Mouse (Mus musculus): ENCODE results near the gene Dhx32. TPM values are rescaled to one million over a fixed set of nuclear protein-coding genes. Genes with fewer than 3 reads are reported as not detected.
A peak's percentile ranks its signal among the peaks of the same experiment; 100 is the strongest.

Dhx32 gene
- polyA plus RNA-seq (2015; fragmentation: Nextera tagmentation; extraction: Ambion mirVana), result 27.9 and 29.4 TPM in 2 replicates

DNA sequence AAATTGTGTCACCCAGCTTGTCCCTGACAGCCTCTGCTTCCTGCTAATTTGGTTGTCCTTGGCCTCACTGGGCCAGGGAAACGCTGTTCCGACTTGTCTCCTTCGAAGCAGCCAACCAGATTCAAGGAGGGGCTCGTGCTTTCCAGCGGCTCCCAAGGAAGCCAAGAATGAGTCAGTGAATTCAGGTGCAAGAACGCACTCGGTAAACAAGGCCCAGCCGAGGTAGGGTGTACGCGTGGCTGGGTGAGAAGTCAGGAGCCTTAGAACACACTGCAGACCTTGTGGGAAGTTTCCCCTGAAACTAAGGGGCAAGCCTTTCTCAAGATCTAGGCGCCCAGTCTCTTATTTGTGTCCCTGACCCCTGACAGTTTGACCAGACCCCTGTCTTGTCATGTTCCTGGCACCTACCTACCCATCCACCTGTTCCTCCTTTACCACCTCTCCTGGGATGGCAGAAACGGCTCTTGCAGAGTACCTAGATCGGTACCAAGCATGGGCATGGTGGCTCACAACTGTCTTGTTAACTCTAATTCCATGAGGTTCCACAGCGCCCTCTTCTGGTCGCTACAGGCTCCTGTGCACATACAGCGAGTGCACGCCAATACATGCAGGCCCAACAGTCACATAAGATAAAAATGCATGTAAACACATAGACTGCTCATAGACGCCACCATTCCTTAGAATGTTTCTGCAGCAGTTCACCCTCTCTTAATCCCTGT lies at the start of gene Dhx32:
Gene Dhx32 (minus strand): TSS at position 10 of the 719 bp plus-strand sequence.
- peak within 1 kb of the TSS; percentile 57 for H3K4me2 ChIP-seq
- 0 out of 2 replicates have a peak, but pooled peaks cover 3% of the 10 kb centered on the region for H3K4me1 ChIP-seq
- H3K9me3 ChIP-seq, result no peaks in the 10 kb centered on the region
- WGBS, result 23% methylated on average over 18 of the region's 18 CpGs
- H3K27ac ChIP-seq (replicated peaks), result no peak within 1 kb of the TSS
- peak within 1 kb of the TSS; percentile 22 for H3K4me3 ChIP-seq
- ATAC-seq (ENCODE audit: extremely low read depth, insufficient number of reproducible peaks, low FRiP score, low TSS enrichment), result peak; percentile 73
- peak within 1 kb of the TSS; percentile 37; the same call in 1 of the 2 replicates for H3K9ac ChIP-seq
- H3K27me3 ChIP-seq (replicated peaks), result no peaks in the 10 kb centered on the region
- H3K36me3 ChIP-seq, result no peaks in the 10 kb centered on the region

GRCm38 (mm10) chr7:133829579-133829978 lies 47.1 kb upstream of the Dhx32 start:
- WGBS, result 53% methylated on average over 7 of the region's 7 CpGs
- no peaks in the 10 kb centered on the region for H3K9me3 ChIP-seq
- ATAC-seq (ENCODE audit: extremely low read depth, insufficient number of reproducible peaks, low FRiP score, low TSS enrichment), result no peak

GRCm38 (mm10) chr7:133828514-133828913 lies 46.0 kb upstream of the Dhx32 start:
- Histone ChIP-seq H3K27ac (replicated peaks) (0 out of 2 replicates have a peak overlapping the region, but pooled peaks have one; percentile 46), H3K9ac (0 out of 2 replicates have a peak overlapping the region, but pooled peaks have one; percentile 16), H3K27me3 (replicated peaks) (no peaks in the 10 kb centered on the region), H3K4me3 (no peak overlapping the region), H3K4me1 (peaks cover 11% of the 10 kb centered on the region), H3K9me3 (peaks cover 3% of the 10 kb centered on the region; the same call in 1 of the 2 replicates), H3K36me3 (peaks cover 2% of the 10 kb centered on the region; the same call in 1 of the 2 replicates), H3K4me2 (no peak overlapping the region)
- 16% methylated on average over 4 of the region's 4 CpGs for WGBS
- ATAC-seq (ENCODE audit: extremely low read depth, insufficient number of reproducible peaks, low FRiP score, low TSS enrichment), result no peak

More at GRCm38 (mm10) chr7:133829579-133829978, 47.1 kb upstream of the Dhx32 start:
- Histone ChIP-seq H3K27ac (replicated peaks) (no peak overlapping the region), H3K4me1 (peaks cover 11% of the 10 kb centered on the region), H3K36me3 (no peaks in the 10 kb centered on the region), H3K4me2 (no peak overlapping the region), H3K9ac (no peak overlapping the region), H3K27me3 (replicated peaks) (no peaks in the 10 kb centered on the region), H3K4me3 (no peak overlapping the region)

DNA sequence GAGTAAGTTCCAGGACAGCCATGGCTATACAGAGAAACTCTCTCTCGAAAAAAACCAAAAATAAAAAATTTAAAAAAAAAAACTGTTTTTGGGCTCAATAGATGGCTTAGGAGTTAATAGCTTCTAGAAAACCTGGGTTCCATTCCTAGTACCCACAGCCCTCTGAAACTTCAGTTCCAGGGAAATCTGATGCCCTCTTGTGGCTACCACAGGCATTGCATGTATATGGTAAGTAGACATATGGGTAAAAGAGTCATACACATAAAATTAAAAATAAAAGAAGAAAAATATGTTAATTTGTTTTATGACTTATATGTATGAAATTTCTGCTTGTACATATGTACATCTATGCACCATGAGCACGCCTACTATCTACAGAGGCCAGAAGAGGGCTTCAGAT lies 42.1 kb upstream of the Dhx32 start:
- Histone ChIP-seq H3K9ac (no peak overlapping the region), H3K4me2 (no peak overlapping the region), H3K9me3 (peaks cover 3% of the 10 kb centered on the region; the same call in 1 of the 2 replicates), H3K27ac (replicated peaks) (no peak overlapping the region), H3K4me1 (peaks cover 10% of the 10 kb centered on the region), H3K36me3 (peaks cover 2% of the 10 kb centered on the region; the same call in 1 of the 2 replicates), H3K4me3 (no peak overlapping the region), H3K27me3 (replicated peaks) (no peaks in the 10 kb centered on the region)
- WGBS, result 91% methylated on average over 2 of the region's 2 CpGs
- ATAC-seq (ENCODE audit: extremely low read depth, insufficient number of reproducible peaks, low FRiP score, low TSS enrichment), result no peak

DNA sequence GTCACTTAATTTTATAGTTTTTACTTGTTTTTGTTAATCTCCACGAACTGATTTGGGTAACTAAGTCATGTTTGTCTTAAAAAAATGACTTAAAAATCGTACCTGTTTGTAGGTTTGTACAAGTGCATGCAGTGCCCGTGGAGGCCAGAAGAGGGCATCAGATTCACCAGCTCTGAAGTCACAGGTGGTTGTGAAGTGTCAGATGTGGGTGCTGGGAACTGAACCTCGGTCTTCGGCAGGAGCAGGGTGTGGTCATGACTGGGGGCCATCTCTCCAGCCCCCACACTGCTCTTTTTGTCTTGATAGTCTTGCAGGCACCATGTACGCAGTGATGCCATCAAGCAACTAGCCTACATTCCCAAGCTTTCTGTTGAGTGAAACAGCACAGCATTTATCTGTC lies 41.2 kb upstream of the Dhx32 start:
- Histone ChIP-seq H3K27ac (replicated peaks) (no peak overlapping the region), H3K27me3 (replicated peaks) (no peaks in the 10 kb centered on the region), H3K9me3 (peaks cover 3% of the 10 kb centered on the region; the same call in 1 of the 2 replicates), H3K4me1 (peaks cover 8% of the 10 kb centered on the region), H3K4me2 (no peak overlapping the region), H3K9ac (no peak overlapping the region), H3K4me3 (no peak overlapping the region), H3K36me3 (peaks cover 2% of the 10 kb centered on the region; the same call in 1 of the 2 replicates)
- 80% methylated on average over 6 of the region's 6 CpGs for WGBS
- no peak for ATAC-seq (ENCODE audit: extremely low read depth, insufficient number of reproducible peaks, low FRiP score, low TSS enrichment)

- Histone ChIP-seq H3K36me3 (no peaks in the 10 kb centered on the region), H3K9me3 (no peaks in the 10 kb centered on the region), H3K4me3 (no peak overlapping the region), H3K27ac (replicated peaks) (no peak overlapping the region), H3K27me3 (replicated peaks) (no peaks in the 10 kb centered on the region), H3K4me1 (no peaks in the 10 kb centered on the region), H3K4me2 (no peak overlapping the region), H3K9ac (no peak overlapping the region)
- WGBS, result 79% methylated on average over 4 of the region's 4 CpGs
- ATAC-seq (ENCODE audit: extremely low read depth, insufficient number of reproducible peaks, low FRiP score, low TSS enrichment), result no peak
Observed at GRCm38 (mm10) chr7:133813331-133813730, 30.8 kb upstream of the Dhx32 start.

DNA sequence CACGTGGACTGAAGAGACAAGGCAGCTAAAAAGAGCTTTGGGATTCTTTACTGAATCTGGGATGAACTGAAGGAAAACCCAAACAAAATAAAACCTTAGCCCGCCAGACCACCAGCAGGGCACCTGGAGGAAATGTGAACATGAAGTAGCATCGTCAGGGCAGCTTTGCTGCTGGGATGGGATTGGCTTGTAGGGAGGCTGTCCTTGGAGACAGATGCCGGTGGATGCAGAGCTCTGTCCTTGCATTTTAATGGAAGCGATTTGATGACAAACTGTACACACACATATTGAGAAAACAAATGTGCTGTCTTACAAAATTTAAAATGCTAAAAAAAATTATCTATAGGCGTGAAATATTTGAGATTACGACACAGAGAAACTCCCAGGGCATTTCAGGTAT lies 30.4 kb upstream of the Dhx32 start:
- H3K4me3 ChIP-seq, result no peak overlapping the region
- no peaks in the 10 kb centered on the region for H3K9me3 ChIP-seq
- no peaks in the 10 kb centered on the region for H3K36me3 ChIP-seq
- ATAC-seq (ENCODE audit: extremely low read depth, insufficient number of reproducible peaks, low FRiP score, low TSS enrichment), result no peak
- no peaks in the 10 kb centered on the region for H3K27me3 ChIP-seq (replicated peaks)
- H3K27ac ChIP-seq (replicated peaks), result no peak overlapping the region
- H3K4me2 ChIP-seq, result no peak overlapping the region
- no peak overlapping the region for H3K9ac ChIP-seq
- WGBS, result 71% methylated on average over 7 of the region's 7 CpGs
- no peaks in the 10 kb centered on the region for H3K4me1 ChIP-seq

DNA sequence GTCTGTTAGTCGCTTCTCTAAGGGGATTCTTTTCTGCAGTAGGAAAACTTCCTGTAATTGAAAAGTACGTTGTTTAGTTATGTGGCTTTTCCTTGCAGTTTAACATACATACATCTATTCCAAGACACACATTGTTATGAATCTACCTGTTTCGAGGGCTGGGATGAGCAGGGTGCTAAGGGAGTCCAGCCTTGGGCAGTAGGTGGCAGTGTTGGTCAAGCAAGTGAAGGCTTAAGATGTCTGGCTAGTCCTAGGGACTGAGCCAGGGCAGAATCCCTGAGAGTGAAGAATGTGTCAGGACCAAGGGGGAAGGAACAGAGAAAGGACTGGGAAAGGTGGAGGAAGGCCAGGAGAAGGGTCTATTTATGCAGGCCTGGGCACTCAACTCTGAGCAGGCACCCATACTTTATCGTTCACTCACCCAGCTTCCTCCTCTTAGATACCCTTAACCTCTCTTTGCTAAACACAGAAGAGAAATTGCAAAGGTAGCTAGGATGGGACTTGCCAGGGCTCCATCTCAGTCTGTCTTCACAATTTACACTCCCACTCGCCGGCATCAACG lies 23.2 kb upstream of the Dhx32 start:
- ATAC-seq (ENCODE audit: extremely low read depth, insufficient number of reproducible peaks, low FRiP score, low TSS enrichment), result no peak
- Histone ChIP-seq H3K27ac (replicated peaks) (no peak overlapping the region), H3K4me3 (no peak overlapping the region), H3K4me1 (peaks cover 5% of the 10 kb centered on the region), H3K9me3 (no peaks in the 10 kb centered on the region), H3K27me3 (replicated peaks) (no peaks in the 10 kb centered on the region), H3K36me3 (no peaks in the 10 kb centered on the region), H3K9ac (no peak overlapping the region), H3K4me2 (no peak overlapping the region)
- 45% methylated on average over 7 of the region's 7 CpGs for WGBS

- peaks cover 5% of the 10 kb centered on the region for H3K4me1 ChIP-seq
- no peak overlapping the region for H3K4me3 ChIP-seq
- H3K36me3 ChIP-seq, result no peaks in the 10 kb centered on the region
- 21% methylated on average over 6 of the region's 6 CpGs for WGBS
- ATAC-seq (ENCODE audit: extremely low read depth, insufficient number of reproducible peaks, low FRiP score, low TSS enrichment), result no peak
- H3K9ac ChIP-seq, result no peak overlapping the region
- no peaks in the 10 kb centered on the region for H3K9me3 ChIP-seq
- H3K4me2 ChIP-seq, result no peak overlapping the region
- no peak overlapping the region for H3K27ac ChIP-seq (replicated peaks)
- H3K27me3 ChIP-seq (replicated peaks), result no peaks in the 10 kb centered on the region
Observed at GRCm38 (mm10) chr7:133801823-133802222, 19.3 kb upstream of the Dhx32 start.

DNA sequence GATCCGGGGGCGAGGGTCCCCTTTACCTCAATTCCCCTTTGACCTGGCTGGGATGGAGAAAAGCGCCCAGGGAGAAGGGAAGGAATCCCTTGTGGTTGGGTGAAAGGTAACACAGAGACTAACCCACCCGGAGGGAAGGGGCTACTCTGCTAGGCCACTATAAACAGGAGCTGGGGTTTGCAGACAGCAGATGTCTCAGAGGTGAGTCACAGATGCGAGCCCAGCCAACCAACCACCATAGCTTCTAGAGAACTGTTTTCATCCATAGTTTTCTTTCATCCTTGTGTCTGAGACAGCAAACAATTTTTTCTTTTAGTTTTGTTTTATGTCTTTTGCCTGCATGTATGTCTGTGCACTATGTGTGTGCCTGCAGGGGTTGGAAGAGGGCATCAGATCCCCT lies 17.4 kb upstream of the Dhx32 start:
- Histone ChIP-seq H3K27me3 (replicated peaks) (no peaks in the 10 kb centered on the region), H3K27ac (replicated peaks) (no peak overlapping the region), H3K4me3 (no peak overlapping the region), H3K9me3 (no peaks in the 10 kb centered on the region), H3K9ac (no peak overlapping the region), H3K4me1 (peaks cover 5% of the 10 kb centered on the region), H3K4me2 (no peak overlapping the region), H3K36me3 (no peaks in the 10 kb centered on the region)
- WGBS, result 75% methylated on average over 5 of the region's 5 CpGs
- ATAC-seq (ENCODE audit: extremely low read depth, insufficient number of reproducible peaks, low FRiP score, low TSS enrichment), result no peak

DNA sequence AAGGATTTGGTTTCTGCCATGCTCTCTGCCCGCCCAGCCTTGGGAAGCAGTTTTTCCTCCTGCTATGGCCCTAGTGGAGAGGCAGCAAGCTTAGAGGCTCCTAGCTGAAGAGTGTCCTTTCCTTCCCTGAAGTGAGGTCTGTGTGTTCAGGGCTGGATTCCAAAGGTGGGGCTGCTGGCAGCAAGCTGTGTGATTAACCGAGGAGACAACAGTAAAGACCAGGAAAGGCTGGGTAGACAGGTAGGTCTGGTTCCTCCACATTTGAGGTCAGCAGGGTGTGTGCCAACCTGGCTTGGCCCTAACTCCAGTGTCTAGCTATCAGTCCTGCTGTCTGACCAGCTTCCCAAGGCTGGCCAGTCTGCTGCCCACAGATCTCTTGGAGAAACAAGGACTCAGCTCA lies 12.2 kb upstream of the Dhx32 start:
- Histone ChIP-seq H3K36me3 (no peaks in the 10 kb centered on the region), H3K4me3 (no peak overlapping the region), H3K9me3 (no peaks in the 10 kb centered on the region), H3K4me2 (no peak overlapping the region), H3K9ac (no peak overlapping the region), H3K4me1 (peaks cover 13% of the 10 kb centered on the region), H3K27ac (replicated peaks) (no peak overlapping the region), H3K27me3 (replicated peaks) (no peaks in the 10 kb centered on the region)
- no peak for ATAC-seq (ENCODE audit: extremely low read depth, insufficient number of reproducible peaks, low FRiP score, low TSS enrichment)
- 74% methylated on average over 2 of the region's 2 CpGs for WGBS

All from heart, embryonic 13.5 days (tissue).